Mouse (Mus musculus) Muller cell, postnatal 12 days (primary cell): ENCODE data around the gene Adprh.
"Not testable (repeated sequence)": the region's sequence is repeated elsewhere in the genome, so short reads cannot be mapped to it uniquely, and the experiment has no call there.

ENCODE experiments used
- DNase-seq: peaks from one replicate; pipeline ENCODE4 v3.0.0-alpha.2; 2015; ENCODE audit errors: inconsistent ontology term

Gene Adprh

DNA sequence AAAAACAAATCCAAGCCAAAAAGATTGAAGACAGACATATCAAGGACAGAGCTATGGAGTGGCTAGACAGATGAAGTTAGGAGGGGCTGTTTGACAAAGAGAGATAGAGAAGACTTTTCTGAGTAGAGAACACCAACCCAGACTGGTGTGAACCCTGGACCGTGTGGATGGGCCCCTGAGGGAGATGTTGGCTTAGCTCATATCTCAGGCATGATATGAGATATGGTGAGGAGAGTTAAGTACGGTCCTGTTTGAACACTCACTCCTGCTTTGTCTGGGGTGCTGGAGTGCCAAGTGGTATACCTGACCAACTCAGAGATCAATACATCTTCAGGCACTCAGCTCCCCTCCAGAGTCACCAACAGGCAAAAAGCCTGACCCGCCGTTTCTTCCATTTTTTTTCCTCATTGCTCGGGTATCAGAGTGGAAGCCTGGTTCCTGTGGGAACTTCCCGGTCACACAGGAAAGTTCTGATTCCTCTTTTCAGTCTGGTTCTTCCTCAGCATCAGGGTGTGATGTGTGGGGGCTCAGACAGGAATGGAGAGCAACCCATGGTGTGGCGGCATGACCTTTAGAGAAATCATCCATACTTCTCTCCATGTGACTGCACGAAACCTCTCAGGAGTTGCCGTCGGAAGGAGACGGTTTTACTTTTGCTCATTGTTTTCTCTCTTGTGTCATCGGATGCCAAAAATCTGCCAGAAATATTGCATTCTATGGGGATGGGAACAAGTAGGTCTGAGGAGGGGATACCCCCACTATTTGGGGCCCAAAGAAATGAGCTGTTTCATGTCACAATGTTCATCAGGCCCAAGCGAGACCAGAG, 14.8 kb upstream of the Adprh start:
- DNase-seq: no peak

DNA sequence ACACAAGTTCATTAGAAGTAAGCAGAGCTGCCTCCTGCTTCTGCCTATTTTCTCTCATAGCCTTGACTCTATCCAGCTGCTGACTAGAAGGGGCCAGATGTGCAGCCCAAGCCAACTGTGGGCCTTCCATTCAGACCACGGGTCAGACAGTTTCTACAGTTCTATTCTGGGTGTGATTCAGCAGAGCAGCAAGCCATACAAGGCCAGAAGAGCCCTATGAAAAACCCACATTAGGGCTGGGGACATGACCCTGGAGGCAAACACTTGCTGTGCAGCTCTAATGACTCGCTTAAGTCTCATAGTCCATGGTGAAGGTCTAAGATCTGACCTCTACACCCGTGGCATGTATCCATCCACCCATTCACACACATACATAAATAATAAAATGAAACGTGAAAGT, 13.6 kb upstream of the Adprh start:
- no peak for DNase-seq

DNA sequence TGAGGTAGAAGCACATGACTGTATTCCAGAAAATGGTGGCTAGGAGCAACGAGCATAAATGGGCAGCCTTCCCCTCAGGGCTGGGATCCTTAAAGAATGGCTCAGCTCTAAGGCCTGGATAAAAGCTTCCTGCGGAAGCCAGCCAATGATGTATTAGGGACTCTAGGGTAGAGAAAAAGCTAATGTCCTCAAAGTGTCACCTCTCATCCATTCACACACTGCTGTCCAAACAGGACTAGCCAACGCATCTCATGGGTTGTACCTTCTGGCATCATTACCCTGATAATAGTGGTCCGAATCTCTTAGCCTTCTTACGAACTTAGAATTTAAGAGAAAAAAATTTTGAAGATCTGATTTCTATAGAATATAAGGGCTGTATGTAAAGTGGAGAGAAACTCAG, 10.8 kb upstream of the Adprh start:
- DNase-seq: no peak

DNA sequence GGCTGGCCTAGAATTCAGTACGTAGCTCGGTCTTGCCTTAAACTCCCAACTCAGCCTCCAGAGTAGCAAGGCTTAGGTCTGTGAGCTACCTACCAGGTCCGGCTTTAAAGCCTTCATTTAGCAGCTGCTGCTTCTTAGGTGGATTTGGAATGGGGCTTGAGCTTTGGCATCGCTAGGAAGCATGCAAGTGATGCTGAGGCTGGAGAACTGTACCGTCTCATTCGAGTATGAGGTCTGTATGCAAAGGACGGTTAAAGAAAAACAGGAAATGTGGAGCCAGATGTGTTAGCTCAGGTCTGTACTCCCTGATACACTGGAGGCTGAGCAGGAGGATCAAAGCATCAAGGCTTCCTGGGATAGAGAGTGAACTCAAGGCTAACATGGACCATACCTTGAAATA, 9.7 kb upstream of the Adprh start:
- DNase-seq: no peak

DNA sequence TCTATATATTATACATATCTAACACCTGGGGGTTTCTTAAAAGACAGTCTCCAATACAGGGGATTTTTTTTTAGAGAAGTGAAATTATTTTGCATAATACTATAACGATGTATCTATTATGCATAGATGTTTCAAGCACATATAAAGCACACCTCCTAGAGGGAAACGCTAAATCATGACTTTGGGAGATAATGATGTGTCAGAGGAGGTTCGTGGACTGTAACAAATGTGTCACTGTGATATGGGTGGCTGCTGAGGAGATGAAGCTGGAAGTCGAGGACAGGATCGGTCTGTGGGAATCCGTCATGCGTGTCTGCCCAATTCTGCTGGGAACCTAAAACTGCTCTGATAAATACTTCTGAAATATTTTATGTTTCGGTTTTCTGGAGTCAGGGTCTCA, 9.2 kb upstream of the Adprh start:
- no peak for DNase-seq

DNA sequence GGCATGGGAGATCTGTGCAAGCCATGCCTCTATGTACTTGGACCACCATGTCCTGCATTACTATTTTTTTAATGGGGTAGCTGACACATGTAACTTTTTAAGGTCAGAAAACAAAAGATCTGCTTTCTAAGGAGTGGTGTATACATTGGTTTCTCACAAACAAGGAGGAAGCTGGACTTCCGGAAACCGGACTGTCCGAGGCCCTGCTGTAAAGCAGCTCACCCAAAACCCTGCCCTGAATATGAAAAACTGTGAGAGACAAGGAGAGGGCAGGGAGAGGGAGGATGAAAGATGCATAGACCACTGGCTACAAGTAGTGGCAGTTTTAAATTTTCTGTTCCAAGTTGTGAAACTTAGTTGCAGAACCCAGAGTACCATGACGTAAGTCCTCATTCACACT, 7.5 kb upstream of the Adprh start:
- DNase-seq: no peak

DNA sequence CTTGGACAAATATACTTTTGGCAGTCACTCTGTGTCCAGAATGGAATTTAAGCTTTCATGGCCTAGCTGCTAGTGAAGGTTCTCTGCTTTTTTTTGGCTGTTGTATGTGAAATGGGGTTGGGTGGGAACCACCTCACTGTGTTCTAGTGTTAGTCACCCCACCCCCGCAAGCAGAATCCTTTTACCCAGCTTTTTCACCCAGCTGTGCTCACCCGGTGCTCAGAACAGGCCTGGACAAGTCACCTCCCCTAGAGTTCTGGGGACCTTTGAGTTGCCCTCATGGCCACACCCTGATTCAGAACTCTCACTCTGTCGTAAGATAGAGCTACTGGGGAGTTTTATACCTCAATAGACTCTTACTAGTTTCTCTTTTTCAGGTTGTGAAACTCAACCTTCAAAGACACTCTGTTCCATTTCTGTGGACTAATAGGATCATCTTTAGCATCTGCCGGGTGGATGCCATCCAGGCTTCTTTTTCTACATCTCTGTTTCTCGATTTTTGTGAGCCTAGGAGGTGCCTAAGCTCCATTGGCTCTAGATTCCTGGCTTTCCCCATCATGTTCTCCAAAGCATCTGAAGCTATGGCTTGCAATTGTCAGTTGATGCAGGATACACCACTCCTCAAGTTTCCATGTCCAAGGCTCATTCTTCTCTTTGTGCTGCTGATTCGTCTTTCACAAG, 6.2 kb upstream of the Adprh start:
- DNase-seq: no peak

DNA sequence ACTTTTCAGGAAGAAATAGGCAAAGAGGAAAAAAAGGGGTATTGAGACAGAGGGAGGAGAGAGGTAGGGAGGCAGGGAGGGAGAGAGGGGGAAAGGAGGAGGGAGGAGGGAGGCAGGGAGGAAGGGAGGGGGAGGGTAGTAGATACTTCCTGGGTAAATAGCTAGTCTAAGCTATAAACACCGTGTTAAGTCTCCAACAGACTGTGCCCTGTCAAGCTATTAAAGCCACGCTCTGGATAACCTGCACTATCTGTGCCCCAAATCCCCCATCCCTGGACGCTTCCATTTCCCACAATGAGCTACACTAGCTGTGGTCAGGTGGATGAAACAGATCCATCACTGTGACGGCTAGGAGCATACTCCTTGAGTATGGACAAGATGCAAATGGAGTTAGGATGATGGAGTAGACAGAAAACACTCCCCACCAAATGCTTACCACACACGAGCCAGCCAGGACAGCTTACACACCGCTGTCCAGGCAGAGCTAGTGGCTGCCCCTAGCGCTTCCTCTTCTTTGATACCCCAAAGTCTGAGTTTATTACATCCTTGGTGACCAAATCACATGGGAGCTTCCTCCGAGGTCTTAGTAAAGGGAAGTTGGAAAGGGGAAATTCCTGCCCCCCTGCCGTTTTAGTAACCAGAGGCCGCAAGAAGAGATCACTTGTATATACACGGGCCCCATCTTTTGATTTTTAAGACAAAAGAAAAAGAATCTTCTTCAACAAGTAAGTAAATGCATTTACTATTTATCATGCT, 4.5 kb upstream of the Adprh start:
- DNase-seq: no peak

DNA sequence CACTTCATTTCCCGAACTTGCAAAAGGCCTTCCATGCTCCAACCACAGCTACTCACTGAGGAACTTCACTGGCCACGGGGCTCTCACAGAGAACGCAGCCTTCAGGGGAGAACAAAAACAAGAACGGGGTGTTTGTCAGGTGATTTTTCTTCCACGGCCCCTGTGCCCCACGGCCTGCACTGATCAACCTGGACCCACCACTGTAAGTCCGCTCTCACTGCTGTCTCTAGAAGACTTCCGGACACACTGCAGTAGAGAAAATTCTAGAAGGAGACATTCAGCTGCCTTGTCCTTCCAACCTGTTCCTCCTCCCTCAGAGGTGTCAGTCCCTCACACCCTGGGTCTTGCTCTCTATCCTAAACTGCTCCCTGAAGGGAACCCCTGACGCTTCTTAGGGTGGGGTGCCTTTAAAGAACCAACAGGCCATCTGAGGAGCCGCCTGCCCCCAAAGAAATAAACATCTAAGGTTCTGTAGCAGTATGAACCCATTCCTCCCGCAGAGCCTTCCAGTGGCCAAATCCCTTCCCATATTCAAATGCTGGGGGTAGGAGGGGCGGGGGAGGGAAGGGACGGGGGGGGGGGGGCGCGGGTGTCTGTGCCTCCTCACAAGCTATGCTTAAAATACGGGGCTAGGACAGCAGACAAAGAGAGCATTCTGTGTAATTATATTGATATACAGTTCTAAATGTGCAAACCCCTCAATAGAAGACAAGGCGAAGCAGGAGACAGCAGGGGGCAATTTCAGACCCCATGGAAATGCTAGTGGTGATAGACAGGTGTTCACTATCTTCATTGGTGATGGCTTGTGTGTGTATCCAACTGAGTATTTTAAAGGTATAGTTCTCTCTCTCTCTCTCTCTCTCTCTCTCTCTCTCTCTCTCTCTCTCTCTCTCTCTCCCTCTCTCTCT, 3.3 kb upstream of the Adprh start, which contains the start of gene Cd80:
TSS of gene Cd80 (plus strand) at position 51 of the 908 bp plus-strand sequence.
- DNase-seq: no peak

DNA sequence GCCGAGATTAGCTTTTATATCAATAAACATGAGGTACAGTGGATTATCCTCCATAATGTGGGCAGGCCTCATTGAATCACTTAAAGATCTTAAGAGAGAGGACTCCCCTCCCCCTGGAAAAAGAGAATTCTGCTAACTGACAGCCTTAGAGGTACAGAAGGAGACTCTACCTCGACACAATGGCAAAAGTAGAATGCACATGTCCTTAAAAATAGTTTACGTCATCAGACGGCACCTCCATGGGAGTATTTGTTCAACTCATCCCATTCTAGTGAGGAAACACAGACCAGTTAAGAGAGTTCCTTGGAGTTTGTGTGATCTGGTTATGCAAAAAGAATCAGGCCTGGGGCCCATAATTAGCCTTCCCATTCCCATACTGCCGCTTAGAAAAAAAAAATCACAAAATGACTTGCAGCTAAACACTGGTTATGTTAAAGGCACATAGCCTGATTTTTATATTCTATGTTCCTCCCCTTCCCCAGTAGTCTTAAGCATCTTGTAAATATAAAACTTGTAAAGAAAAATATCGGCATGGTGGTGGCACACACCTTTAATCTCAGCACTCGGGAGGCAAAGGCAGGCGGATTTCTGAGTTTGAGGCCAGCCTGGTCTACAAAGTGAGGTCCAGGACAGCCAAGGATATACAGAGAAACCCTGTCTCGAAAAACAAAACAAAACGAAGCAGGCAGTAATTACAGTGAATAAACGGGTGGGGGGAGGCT, 2.2 kb upstream of the Adprh start:
- no peak for DNase-seq

DNA sequence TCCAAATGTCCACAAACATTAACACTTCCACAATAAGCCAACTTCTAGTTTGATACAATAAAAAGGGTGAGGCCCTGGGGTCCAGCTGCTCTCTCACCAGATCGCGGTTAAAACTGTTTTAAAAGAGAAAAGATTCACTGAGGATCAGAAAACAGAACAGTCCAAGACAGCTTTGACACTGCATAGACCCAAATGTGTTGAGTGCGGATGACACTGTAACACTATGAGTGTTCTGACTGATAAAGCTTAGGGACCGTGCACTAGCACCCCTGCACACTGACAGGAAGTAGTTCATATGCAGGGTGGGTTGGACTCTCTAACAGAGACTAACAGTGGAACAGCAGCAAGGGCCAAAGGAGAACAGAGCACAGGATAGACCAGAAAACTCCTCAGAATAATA, 1.4 kb upstream of the Adprh start:
- DNase-seq: no peak

DNA sequence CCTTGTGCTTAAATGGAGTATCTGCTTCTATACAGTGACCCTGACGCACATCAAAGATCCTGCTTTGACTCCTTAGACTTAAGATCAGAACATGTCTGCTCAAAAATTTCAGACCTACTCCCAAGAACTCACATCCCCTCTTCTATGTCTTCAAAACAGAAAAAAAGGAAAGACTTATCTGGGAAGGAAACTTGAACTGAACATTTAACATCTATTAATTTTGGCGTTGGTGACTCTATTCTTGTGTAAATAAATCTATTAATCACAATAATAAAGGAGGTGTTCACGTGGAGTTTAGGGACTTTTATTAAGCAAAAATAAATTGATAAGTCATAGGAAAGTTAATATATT, 675 bp upstream of the Adprh start:
- no peak for DNase-seq

DNA sequence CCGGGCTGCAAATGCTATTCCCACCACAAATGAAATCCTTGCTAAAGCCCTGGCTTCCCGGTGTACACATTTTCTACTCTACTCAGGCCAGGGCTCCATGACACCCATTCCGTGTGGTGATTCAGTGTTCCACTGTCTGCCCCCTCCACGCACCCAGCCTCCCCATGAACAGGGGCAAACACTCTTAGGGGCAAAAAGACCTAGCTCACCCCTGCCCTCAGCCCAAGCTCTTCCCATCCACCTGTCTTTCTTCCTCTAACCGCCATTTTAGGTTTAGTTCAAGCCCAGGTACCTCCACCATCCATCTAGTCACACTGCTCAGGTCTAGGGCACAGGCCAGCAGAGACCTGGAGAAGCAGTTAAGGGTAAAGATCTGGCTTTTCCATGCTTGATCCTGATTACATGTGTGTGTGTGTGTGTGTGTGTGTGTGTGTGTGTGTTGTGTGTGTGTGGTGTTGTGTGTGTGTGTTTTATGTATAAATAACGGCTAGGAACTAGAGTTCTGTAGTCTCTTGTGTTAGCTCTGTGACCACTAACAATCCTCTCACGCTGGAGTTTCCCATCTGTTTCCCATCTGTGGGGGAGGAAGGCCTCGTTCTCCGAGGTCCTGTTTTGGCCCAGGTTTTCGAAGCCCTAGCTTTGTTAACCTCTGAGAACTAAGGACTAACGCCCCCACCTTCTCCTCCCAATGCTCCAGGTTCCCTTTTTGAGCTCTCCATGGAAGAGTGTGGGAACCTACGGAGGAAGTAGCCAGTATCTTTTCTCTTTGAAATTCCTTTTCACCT, 890 bp downstream of the Adprh start:
- no peak for DNase-seq

DNA sequence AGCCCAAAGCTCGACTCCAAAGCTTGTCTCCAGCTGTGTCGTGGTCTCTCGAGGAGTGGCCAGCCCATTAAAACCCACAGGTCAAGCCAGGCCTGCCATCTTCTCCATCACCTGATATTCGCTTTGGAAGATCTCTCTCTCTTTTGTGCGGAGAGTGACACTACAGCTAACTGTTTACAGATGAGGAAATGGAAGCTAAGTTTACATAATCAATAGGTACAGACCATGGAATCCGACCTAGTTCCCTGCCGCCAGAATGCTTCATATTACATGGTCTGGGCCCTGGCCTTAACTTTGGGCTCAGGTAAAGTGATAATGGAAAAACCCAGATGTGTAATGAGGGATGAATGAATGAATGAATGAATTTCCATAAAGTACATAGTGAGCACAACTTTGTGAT, 1.8 kb downstream of the Adprh start:
- no peak for DNase-seq

DNA sequence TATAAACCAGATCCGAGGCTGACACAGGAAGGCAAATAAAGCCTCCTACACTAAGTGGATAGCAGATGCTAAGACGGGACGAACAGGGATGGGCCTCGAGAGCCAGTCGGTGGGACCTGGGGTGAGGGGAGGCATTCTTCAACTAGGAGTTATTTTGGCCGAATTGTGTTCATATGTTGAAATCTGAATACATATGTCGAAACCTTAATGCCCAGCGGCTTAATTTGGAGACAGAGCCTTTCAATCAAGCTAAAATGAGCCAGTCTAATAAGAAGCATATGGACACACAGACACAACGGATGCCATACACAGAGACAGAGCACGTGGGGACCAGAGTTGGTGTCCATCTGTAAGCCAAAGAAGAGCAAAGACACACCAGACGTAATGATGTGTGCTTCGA, 4.0 kb downstream of the Adprh start:
- no peak for DNase-seq

DNA sequence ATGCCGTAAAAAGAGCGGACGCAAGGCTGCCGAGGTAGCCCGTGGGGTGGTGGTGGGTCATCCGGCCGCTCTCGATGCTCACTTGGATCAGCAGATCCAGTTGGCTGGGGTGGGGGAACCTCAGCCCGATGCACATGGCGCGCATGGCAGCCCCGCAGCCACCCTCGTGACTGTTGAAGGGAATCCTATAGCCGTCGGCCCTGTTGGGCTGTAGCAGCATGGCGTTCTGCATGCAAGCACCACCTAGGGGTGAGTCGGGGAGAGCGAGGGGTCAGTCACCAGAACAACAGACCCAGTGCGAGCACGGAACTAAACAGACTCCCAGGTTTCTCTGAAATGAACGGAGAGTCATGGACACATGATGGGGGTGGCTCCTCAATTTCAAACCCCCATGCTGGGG, 5.1 kb downstream of the Adprh start:
- no peak for DNase-seq

DNA sequence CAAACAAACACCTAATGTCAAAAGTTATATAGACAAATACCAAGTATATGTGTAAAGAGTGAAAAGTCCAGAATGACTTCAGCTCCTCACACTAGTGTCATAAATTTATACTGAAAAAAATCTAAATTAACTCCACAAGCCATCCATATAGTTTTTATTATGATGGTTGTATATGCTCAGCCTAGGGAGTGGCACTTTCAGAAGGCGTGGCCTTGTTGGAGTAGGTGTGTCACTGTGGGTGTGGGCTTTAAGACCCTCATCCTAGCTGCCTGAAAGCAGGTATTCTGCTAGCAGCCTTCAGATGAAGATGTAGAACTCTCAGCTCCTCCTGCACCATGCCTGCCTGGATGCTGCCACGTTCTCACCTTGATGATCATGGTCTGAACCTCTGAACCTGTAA, 6.4 kb downstream of the Adprh start:
- not testable (repeated sequence) for DNase-seq

DNA sequence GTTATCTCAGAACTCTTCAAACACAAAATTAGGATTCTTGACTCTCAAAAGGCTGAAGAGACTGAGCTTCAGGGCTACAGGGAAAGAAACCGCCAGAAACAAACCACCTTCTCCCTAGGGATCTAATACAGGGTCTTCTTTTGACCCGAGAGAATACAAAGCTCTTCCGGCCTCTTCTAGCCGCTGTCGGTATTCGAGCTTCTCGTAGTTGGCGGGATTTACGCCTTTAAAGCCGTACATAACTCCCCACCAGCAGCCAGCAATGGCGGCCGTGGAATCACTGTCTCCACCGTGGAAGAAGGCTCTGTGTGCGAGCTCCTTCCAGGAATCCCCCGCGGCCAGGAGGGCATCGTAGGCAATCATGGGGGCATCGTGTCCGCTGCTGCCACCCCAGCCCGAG, 6.9 kb downstream of the Adprh start:
- no peak for DNase-seq

DNA sequence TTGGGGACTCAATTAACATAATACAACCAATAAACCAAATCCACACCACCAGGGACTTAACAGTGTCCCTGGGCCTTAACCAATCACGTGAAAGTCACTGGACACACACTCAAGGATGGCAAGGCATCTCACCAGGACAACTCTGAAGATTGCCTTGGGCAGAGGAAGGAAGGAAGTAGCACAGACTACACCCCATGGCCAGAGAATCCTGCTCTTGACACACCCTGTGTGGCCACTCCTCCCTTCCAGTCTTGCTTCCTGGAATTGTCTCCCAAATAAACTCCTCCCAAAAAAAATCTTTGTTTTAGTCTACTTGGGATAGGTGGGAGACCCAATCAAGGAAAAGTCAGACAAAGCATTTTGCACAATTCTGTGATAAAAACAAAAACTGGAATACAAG, 7.5 kb downstream of the Adprh start:
- DNase-seq: no peak

DNA sequence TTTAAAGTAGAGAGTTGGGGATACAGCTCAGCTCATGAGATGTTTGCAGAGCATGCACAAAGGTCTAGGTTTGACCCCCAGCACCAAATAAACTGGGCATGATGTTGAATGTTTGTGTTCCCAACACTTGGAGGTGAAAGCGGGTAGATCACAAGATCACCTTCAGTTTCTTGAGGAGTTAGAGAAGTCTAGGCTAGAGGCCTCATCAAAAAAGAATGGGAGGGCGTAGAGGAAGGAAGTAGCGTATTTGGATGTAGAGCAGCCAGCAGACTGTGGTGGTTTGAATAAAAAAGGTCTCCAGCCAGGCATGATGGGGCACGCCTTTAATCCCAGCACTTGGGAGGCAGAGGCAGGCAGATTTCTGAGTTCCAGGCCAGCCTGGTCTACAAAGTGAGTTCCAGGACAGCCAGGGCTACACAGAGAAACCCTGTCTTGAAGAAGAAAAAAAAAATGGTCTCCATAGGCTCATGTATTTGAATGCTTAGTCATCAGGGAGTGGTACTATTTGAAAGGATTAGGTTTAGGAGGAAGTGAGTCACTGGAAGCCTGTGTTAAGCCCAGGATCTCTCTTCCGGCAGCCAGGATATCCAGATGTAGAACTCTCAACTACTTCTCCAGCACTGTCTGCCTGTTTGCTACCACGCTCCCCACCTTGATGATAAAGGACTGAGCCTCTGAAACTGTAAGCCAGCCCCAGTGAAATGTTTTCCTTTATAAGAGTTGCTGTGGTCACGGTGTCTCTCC, 8.6 kb downstream of the Adprh start:
- no peak for DNase-seq
